Mouse (Mus musculus): ENCODE measurements around the gene Trim2.

Trim2 gene

GRCm38 (mm10) chr3:84155558-84156006 lies 151.1 kb downstream of the Trim2 start, which contains the start of gene Mnd1:
Gene Mnd1, minus strand, starts transcription at chr3:84155786.
- in situ Hi-C loops (cut with MboI), result no loop called here

GRCm38 (mm10) chr3:84155146-84155545 lies 151.5 kb downstream of the Trim2 start:
- in situ Hi-C loops (cut with MboI), result no loop called here

- in situ Hi-C loops (cut with MboI), result no loop called here
These were observed 151.9 kb downstream of the Trim2 start for GRCm38 (mm10) chr3:84154721-84155141.

- in situ Hi-C loops (cut with MboI), result no loop called here
These were observed 156.8 kb downstream of the Trim2 start for GRCm38 (mm10) chr3:84149831-84150230.

- in situ Hi-C loops (cut with MboI), result no loop called here
These were observed 165.7 kb downstream of the Trim2 start for GRCm38 (mm10) chr3:84140947-84141346.

- in situ Hi-C loops (cut with MboI), result no loop called here
These were observed 170.2 kb downstream of the Trim2 start for GRCm38 (mm10) chr3:84136509-84136908.

- in situ Hi-C loops (cut with MboI), result no loop called here
These were observed 170.7 kb downstream of the Trim2 start for GRCm38 (mm10) chr3:84135933-84136332.

- in situ Hi-C loops (cut with MboI), result no loop called here
These were observed 171.3 kb downstream of the Trim2 start for GRCm38 (mm10) chr3:84135387-84135786.

- in situ Hi-C loops (cut with MboI), result no loop called here
These were observed 175.3 kb downstream of the Trim2 start for GRCm38 (mm10) chr3:84131369-84131768.

- in situ Hi-C loops (cut with MboI), result no loop called here
These were observed 175.9 kb downstream of the Trim2 start for GRCm38 (mm10) chr3:84130776-84131175.

- in situ Hi-C loops (cut with MboI), result loop anchor here (10.0 kb wide), 1 partner anchor 184 kb away; no protein-coding TSS in a partner anchor
These were observed 177.5 kb downstream of the Trim2 start for GRCm38 (mm10) chr3:84128871-84129870.

- in situ Hi-C loops (cut with MboI), result loop anchor here (10.0 kb wide), 1 partner anchor 183 kb away; no protein-coding TSS in a partner anchor
These were observed 179.2 kb downstream of the Trim2 start for GRCm38 (mm10) chr3:84127431-84127830.

GRCm38 (mm10) chr3:84126721-84127120 lies 180.0 kb downstream of the Trim2 start:
- in situ Hi-C loops (cut with MboI), result loop anchor here (10.0 kb wide), 1 partner anchor 182 kb away; no protein-coding TSS in a partner anchor

GRCm38 (mm10) chr3:84125704-84126289 lies 180.9 kb downstream of the Trim2 start:
- in situ Hi-C loops (cut with MboI), result loop anchor here (10.0 kb wide), 1 partner anchor 181 kb away; no protein-coding TSS in a partner anchor

- in situ Hi-C loops (cut with MboI), result loop anchor here (10.0 kb wide), 1 partner anchor 179 kb away; no protein-coding TSS in a partner anchor
These were observed 183.2 kb downstream of the Trim2 start for GRCm38 (mm10) chr3:84123461-84123860.

GRCm38 (mm10) chr3:84118718-84119117 lies 188.0 kb downstream of the Trim2 start:
- in situ Hi-C loops (cut with MboI), result no loop called here

GRCm38 (mm10) chr3:84118178-84118577 lies 188.5 kb downstream of the Trim2 start:
- in situ Hi-C loops (cut with MboI), result no loop called here
